Mouse (Mus musculus): ENCODE results near the gene Gnpnat1. TPM values are rescaled to one million over a fixed set of nuclear protein-coding genes. Genes with fewer than 3 reads are reported as not detected.
"Not testable (repeated sequence)": the region's sequence is repeated elsewhere in the genome, so short reads cannot be mapped to it uniquely, and the experiment has no call there.

Gnpnat1 gene
- 28.5 and 30.4 TPM in 2 replicates for polyA plus RNA-seq (2015; fragmentation: Nextera tagmentation; extraction: Ambion mirVana)

DNA sequence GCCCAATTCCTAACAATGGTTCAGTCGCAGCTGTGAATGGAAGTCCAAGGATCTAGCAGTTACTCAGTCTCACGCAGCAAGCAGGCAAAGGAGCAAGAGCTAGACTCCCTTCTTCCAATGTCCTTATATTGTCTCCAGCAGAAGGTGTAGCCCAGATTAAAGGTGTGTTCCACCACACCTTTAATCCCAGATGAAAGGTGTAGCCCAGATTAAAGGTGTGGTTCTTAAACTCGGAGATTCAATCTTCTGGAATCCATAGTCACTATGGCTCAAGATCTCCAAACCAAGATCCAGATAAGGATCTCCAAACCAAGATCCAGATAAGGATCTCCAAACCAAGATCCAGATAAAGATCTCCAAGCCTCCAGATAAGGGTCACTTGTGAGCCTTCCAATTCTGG, at the start of gene Gnpnat1:
Gene Gnpnat1, minus strand, starts transcription at position 101 of the 400 bp plus-strand sequence.
- not testable (repeated sequence) for H3K36me3 ChIP-seq (ENCODE audit: control insufficient read depth, insufficient read depth, low read length); ATAC-seq; H3K9me3 ChIP-seq (ENCODE audit: control insufficient read depth, low read length); H3K27ac ChIP-seq (ENCODE audit: low read depth, low read length); H3K9ac ChIP-seq (ENCODE audit: low read depth, low read length); H3K4me2 ChIP-seq (ENCODE audit: low read length); H3K27me3 ChIP-seq (replicated peaks; ENCODE audit: control insufficient read depth, insufficient read depth, low read length); H3K4me1 ChIP-seq (ENCODE audit: control insufficient read depth, insufficient read depth, low read depth, low read length); H3K4me3 ChIP-seq (ENCODE audit: low read length)
- WGBS: 76% methylated on average over 1 of the region's 3 CpGs

DNA sequence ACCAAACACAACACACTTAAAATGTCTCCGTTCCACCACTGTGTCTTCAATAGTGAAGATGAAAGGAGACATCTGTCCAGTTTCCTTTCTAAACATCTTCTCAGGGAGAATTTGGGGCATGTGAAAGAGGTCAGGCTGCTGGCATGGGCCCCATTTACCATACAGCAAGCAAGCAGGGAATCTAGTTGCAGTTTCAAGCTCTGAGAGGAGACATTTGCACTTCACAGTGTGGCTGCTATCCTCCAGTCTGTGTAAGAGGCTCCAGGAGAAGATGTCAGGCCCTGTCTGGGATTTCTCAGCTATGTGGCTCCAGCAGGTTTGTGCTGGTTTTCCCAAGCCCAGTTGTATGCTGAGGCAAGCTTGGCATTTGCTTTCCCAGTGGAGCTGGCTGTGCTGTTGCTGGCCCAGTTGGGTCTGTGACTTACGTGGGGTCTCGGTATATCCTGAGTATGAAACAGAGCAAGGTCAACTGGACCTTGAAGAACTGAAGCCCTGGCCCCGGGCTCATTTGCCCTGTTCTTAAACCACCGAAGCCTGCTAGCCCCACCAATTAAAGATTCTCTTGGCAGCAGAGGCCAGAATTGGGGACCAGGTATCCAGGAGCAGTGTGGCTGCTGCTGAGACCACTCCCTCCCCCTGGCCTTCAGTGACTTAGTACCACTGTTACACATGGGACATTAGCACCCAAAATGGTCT, 49.0 kb upstream of the Gnpnat1 start:
- H3K27me3 ChIP-seq (replicated peaks; ENCODE audit: control insufficient read depth, insufficient read depth, low read length): no peaks in the 10 kb centered on the region
- no peaks in the 10 kb centered on the region for H3K36me3 ChIP-seq (ENCODE audit: control insufficient read depth, insufficient read depth, low read length)
- H3K4me2 ChIP-seq (ENCODE audit: low read length): no peak overlapping the region
- H3K4me1 ChIP-seq (ENCODE audit: control insufficient read depth, insufficient read depth, low read depth, low read length): peaks cover 10% of the 10 kb centered on the region; the same call in 1 of the 2 replicates
- no peak for ATAC-seq
- 69% methylated on average over 5 of the region's 5 CpGs for WGBS
- no peak overlapping the region for H3K27ac ChIP-seq (ENCODE audit: low read depth, low read length)
- H3K4me3 ChIP-seq (ENCODE audit: low read length): no peak overlapping the region
- no peaks in the 10 kb centered on the region for H3K9me3 ChIP-seq (ENCODE audit: control insufficient read depth, low read length)
- no peak overlapping the region for H3K9ac ChIP-seq (ENCODE audit: low read depth, low read length)

DNA sequence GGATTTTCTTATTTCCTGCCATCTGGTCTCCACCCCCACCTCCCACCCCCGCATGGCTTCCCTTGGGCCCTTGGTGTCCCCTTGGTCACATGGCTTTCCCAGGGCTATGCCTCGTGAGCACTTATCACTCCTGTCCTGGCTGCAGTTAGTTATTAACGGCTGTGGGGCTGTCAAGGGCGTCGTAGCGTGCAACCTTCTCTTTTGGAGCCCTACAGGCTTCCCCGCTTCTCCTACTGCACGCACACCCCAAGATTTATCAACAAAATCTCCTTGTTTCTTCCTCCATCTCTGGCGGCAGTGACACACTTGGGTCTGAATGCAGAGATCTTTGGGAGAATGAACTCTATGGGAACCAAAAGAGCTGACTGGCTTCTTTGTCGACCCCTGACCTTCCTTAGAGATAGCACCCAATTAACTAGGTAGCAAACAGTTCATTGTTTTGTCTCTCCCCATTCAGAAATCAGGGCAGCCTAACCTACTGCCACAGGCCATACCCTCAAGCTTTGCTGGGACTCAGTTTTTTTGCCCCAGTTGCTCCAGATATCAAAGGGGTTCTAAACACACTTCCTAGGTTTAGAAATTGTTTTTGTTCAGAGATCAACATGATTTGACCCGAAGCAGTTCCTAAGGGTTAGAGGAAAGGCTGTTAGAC, 48.3 kb upstream of the Gnpnat1 start:
- H3K27ac ChIP-seq (ENCODE audit: low read depth, low read length): no peak overlapping the region

DNA sequence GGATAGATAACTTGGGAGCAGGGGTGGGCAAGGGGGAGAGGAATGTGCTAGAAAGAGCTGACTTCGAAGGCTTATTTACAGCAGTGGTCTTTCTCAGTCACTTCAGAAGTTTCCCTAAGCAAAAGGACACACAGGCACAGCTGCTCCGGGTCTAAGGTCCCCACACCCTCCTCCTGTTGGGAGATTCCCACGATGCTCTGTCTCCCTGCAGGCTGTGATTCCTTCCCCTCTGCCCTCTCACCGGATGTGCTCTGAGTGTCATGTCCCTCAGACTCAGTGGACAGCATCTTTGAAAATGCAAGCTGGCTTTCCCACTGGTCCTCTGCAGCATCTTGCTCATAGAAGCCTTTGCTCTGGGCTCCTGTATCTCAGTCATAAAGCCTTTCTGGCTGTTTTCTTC, 47.4 kb upstream of the Gnpnat1 start:
- no peak overlapping the region for H3K9ac ChIP-seq (ENCODE audit: low read depth, low read length)
- WGBS: 43% methylated on average over 4 of the region's 4 CpGs
- no peaks in the 10 kb centered on the region for H3K9me3 ChIP-seq (ENCODE audit: control insufficient read depth, low read length)
- no peaks in the 10 kb centered on the region for H3K27me3 ChIP-seq (replicated peaks; ENCODE audit: control insufficient read depth, insufficient read depth, low read length)
- no peak overlapping the region for H3K4me2 ChIP-seq (ENCODE audit: low read length)
- H3K4me1 ChIP-seq (ENCODE audit: control insufficient read depth, insufficient read depth, low read depth, low read length): peaks cover 10% of the 10 kb centered on the region; the same call in 1 of the 2 replicates
- no peaks in the 10 kb centered on the region for H3K36me3 ChIP-seq (ENCODE audit: control insufficient read depth, insufficient read depth, low read length)
- H3K4me3 ChIP-seq (ENCODE audit: low read length): no peak overlapping the region
- H3K27ac ChIP-seq (ENCODE audit: low read depth, low read length): no peak overlapping the region
- no peak for ATAC-seq

More for the DNA sequence above, 48.3 kb upstream of the Gnpnat1 start:
- Histone ChIP-seq H3K4me3 (ENCODE audit: low read length) (no peak overlapping the region), H3K4me1 (ENCODE audit: control insufficient read depth, insufficient read depth, low read depth, low read length) (peaks cover 10% of the 10 kb centered on the region; the same call in 1 of the 2 replicates), H3K9ac (ENCODE audit: low read depth, low read length) (no peak overlapping the region), H3K27me3 (replicated peaks; ENCODE audit: control insufficient read depth, insufficient read depth, low read length) (no peaks in the 10 kb centered on the region), H3K36me3 (ENCODE audit: control insufficient read depth, insufficient read depth, low read length) (no peaks in the 10 kb centered on the region), H3K9me3 (ENCODE audit: control insufficient read depth, low read length) (no peaks in the 10 kb centered on the region), H3K4me2 (ENCODE audit: low read length) (no peak overlapping the region)
- WGBS: 32% methylated on average over 11 of the region's 11 CpGs
- ATAC-seq: no peak

DNA sequence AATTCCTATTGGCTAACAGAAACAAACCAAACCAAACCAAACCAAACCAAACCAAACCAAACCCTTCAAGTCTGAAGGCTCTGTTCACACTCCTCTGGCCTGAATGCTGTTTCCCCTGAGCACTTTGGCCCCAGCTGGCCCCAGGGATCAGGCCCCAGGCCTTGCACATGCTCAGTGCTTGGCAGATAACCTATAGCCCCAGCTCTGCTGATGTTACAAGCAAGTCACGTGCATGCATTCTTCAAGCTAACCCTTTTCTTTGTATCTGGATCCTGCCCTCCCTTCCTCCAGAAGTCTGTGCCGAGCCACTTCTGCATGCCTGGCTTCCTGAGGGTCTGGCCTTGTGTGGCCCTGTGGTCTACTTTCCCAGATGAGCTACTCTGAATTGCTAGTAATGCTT, 46.4 kb upstream of the Gnpnat1 start:
- Histone ChIP-seq H3K36me3 (ENCODE audit: control insufficient read depth, insufficient read depth, low read length) (no peaks in the 10 kb centered on the region), H3K9ac (ENCODE audit: low read depth, low read length) (no peak overlapping the region), H3K9me3 (ENCODE audit: control insufficient read depth, low read length) (no peaks in the 10 kb centered on the region), H3K27me3 (replicated peaks; ENCODE audit: control insufficient read depth, insufficient read depth, low read length) (no peaks in the 10 kb centered on the region), H3K27ac (ENCODE audit: low read depth, low read length) (no peak overlapping the region), H3K4me3 (ENCODE audit: low read length) (no peak overlapping the region), H3K4me1 (ENCODE audit: control insufficient read depth, insufficient read depth, low read depth, low read length) (peaks cover 6% of the 10 kb centered on the region; the same call in 1 of the 2 replicates), H3K4me2 (ENCODE audit: low read length) (no peak overlapping the region)
- ATAC-seq: 0 out of 2 replicates have a peak, but pooled peaks have one; percentile 15
- 25% methylated on average over 2 of the region's 2 CpGs for WGBS

DNA sequence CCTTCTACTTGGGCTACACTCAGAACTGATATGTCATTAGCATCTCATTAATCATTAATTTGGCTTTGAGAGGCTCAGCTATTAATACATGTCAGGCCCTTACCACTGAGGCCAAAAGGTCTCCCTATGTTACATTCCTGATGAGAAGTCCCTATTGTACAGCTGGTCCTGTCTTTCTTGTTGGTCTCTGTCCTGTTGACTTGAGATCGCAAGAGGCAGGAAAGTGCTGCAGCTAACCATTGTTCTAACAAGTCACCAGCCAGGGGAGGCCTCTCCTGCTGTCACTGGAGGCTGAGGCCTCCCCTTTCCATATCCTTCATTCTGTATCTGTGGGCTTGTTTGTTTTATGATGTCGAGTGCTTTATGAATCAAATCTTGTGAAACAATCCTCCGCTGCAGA, 42.1 kb upstream of the Gnpnat1 start:
- Histone ChIP-seq H3K4me3 (ENCODE audit: low read length) (no peak overlapping the region), H3K27me3 (replicated peaks; ENCODE audit: control insufficient read depth, insufficient read depth, low read length) (no peaks in the 10 kb centered on the region), H3K9me3 (ENCODE audit: control insufficient read depth, low read length) (no peaks in the 10 kb centered on the region), H3K4me1 (ENCODE audit: control insufficient read depth, insufficient read depth, low read depth, low read length) (no peaks in the 10 kb centered on the region), H3K4me2 (ENCODE audit: low read length) (no peak overlapping the region), H3K36me3 (ENCODE audit: control insufficient read depth, insufficient read depth, low read length) (no peaks in the 10 kb centered on the region), H3K27ac (ENCODE audit: low read depth, low read length) (no peak overlapping the region), H3K9ac (ENCODE audit: low read depth, low read length) (no peak overlapping the region)
- 52% methylated on average over 3 of the region's 3 CpGs for WGBS
- no peak for ATAC-seq

DNA sequence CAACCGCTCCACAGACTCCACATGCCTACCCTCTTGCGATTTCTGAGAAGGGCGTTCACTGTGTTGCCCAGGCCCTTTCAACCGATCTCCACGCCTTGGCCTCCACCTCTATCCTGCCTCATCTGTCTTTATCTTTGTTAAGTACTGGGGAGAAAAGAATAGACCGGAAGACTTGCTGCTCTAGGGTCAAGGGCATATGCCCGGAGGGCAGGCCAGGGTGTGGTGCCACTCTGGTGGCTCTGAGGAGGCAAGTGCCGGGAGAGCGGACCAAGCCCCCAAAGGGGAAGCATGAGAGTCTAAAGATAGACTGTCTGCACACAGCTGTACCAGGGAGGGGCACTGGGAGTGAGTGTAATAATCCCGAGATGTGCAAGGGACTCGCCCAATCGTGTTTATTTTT, 40.7 kb upstream of the Gnpnat1 start:
- 73% methylated on average over 12 of the region's 12 CpGs for whole genome bisulfite sequencing
- no peaks in the 10 kb centered on the region for H3K9me3 ChIP-seq (ENCODE audit: control insufficient read depth, low read length)
- no peaks in the 10 kb centered on the region for H3K27me3 ChIP-seq (replicated peaks; ENCODE audit: control insufficient read depth, insufficient read depth, low read length)
- H3K4me1 ChIP-seq (ENCODE audit: control insufficient read depth, insufficient read depth, low read depth, low read length): no peaks in the 10 kb centered on the region
- H3K9ac ChIP-seq (ENCODE audit: low read depth, low read length): no peak overlapping the region
- H3K36me3 ChIP-seq (ENCODE audit: control insufficient read depth, insufficient read depth, low read length): no peaks in the 10 kb centered on the region
- H3K4me3 ChIP-seq (ENCODE audit: low read length): no peak overlapping the region
- H3K27ac ChIP-seq (ENCODE audit: low read depth, low read length): no peak overlapping the region
- H3K4me2 ChIP-seq (ENCODE audit: low read length): no peak overlapping the region
- no peak for ATAC-seq

DNA sequence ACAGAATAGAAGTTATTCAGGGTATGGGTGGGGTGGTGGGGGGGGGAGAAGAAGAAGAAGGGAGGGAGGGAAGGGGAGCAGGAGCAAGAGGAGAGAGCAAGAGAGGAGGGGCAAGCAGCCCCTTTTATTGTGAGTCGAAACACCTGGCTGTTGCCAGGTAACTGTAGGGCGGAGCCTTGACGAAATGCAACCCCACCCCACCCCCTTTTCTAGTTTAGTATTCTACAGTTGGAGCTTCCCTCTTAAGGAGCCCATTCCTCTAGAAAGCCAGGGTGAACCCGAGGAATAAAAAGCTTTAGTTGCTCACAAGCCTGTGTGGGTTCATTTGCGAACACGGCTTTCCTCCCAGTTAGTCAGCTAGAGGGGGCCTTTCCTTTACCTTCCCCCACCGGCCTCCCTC, 40.2 kb upstream of the Gnpnat1 start:
- Histone ChIP-seq H3K4me2 (ENCODE audit: low read length) (no peak overlapping the region), H3K27me3 (replicated peaks; ENCODE audit: control insufficient read depth, insufficient read depth, low read length) (no peaks in the 10 kb centered on the region), H3K27ac (ENCODE audit: low read depth, low read length) (no peak overlapping the region), H3K9me3 (ENCODE audit: control insufficient read depth, low read length) (no peaks in the 10 kb centered on the region), H3K4me3 (ENCODE audit: low read length) (no peak overlapping the region), H3K36me3 (ENCODE audit: control insufficient read depth, insufficient read depth, low read length) (no peaks in the 10 kb centered on the region), H3K4me1 (ENCODE audit: control insufficient read depth, insufficient read depth, low read depth, low read length) (no peaks in the 10 kb centered on the region), H3K9ac (ENCODE audit: low read depth, low read length) (no peak overlapping the region)
- ATAC-seq: no peak
- 48% methylated on average over 7 of the region's 7 CpGs for WGBS

DNA sequence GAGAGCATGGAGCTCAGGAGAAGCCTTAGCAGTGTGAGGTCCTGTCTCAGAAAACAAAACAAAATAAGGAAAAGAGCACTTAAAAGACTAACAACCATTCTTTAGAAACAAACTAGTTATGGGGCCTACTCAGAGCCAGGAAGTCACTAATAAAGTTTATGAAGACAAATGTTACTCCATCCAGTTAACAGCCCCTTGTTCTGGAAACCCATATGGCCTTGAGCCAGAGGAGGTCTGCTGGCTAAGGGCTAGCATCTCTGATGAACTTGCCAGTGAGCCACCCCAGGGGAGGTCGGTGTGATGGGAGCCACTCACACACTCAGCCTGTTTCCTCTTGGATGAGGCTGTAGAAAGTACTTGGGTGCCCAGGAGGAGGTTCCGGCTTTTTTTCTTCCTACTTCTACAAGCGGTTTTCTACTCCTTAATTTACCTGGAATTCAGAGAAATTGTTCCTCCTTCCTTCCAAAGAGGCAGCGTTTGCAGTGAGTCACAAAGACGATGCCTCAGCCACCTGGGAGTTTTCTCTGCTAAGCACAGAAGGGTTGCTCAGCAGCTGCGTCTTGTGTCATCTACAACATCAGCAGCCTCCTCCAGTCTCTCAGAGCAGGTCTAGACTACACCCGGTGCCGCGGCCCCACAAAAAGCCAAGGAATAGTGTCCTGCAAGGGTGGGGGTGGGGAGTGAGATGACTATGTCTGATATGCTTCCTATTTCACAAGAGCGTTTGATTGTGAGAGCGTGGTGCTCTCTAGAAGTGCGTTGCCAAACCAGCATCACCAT, 38.3 kb upstream of the Gnpnat1 start:
- no peak overlapping the region for H3K27ac ChIP-seq (ENCODE audit: low read depth, low read length)
- no peak for ATAC-seq
- H3K36me3 ChIP-seq (ENCODE audit: control insufficient read depth, insufficient read depth, low read length): no peaks in the 10 kb centered on the region
- no peaks in the 10 kb centered on the region for H3K27me3 ChIP-seq (replicated peaks; ENCODE audit: control insufficient read depth, insufficient read depth, low read length)
- no peak overlapping the region for H3K4me3 ChIP-seq (ENCODE audit: low read length)
- H3K9ac ChIP-seq (ENCODE audit: low read depth, low read length): no peak overlapping the region
- no peaks in the 10 kb centered on the region for H3K4me1 ChIP-seq (ENCODE audit: control insufficient read depth, insufficient read depth, low read depth, low read length)
- H3K4me2 ChIP-seq (ENCODE audit: low read length): no peak overlapping the region
- WGBS: 70% methylated on average over 12 of the region's 12 CpGs
- H3K9me3 ChIP-seq (ENCODE audit: control insufficient read depth, low read length): no peaks in the 10 kb centered on the region
